Mouse (Mus musculus) forebrain, embryonic 14.5 days (tissue): Measurements from ENCODE around the gene Ankrd44. TPM values are rescaled to one million over a fixed set of nuclear protein-coding genes. Genes with fewer than 3 reads are reported as not detected.

Source experiments
- ATAC-seq: fragments of 200-750 bp; cut with Nextera tagmentation; 2 replicates; pipeline ENCODE4 v1.8.0; 2017; ENCODE audit warnings: mild to moderate bottlenecking, moderate library complexity
- DNase-seq: peaks from one replicate; pipeline ENCODE4 v3.0.0-alpha.2; 2015; ENCODE audit warnings: low spot score
- H3K27ac ChIP-seq: fragments of 300-500 bp; sonication (generic); 2 replicates; pipeline ENCODE4 v1.5.1; 2014; ENCODE audit warnings: low read depth, mild to moderate bottlenecking, control low read depth, low read length, moderate library complexity
- H3K27me3 ChIP-seq: fragments of 300-500 bp; sonication (generic); replicated peaks from 2 replicates; pipeline ENCODE4 v1.6.1; 2014; ENCODE audit warnings: low read length, control low read depth, mixed read lengths; ENCODE audit not compliant: control insufficient read depth, insufficient read depth
- H3K36me3 ChIP-seq: fragments of 300-500 bp; sonication (generic); 2 replicates; pipeline ENCODE4 v1.6.1; 2014; ENCODE audit warnings: low read length, control low read depth; ENCODE audit not compliant: control insufficient read depth, insufficient read depth
- H3K4me1 ChIP-seq: fragments of 300-500 bp; sonication (generic); 2 replicates; pipeline ENCODE4 v1.6.1; 2014; ENCODE audit warnings: antibody characterized with exemption, low read length, control low read depth; ENCODE audit not compliant: control insufficient read depth, insufficient read depth
- H3K4me2 ChIP-seq: fragments of 300-500 bp; sonication (generic); 2 replicates; pipeline ENCODE4 v1.6.1; 2014; ENCODE audit warnings: mild to moderate bottlenecking, control low read depth, low read length
- H3K4me3 ChIP-seq: fragments of 300-500 bp; sonication (generic); 2 replicates; pipeline ENCODE4 v1.5.1; 2014; ENCODE audit warnings: low read depth, low read length, control low read depth
- H3K9ac ChIP-seq: fragments of 300-500 bp; sonication (generic); 2 replicates; pipeline ENCODE4 v1.6.1; 2014; ENCODE audit warnings: mild to moderate bottlenecking, low read length, control low read depth, moderate library complexity
- H3K9me3 ChIP-seq: fragments of 300-500 bp; sonication (generic); replicated peaks from 2 replicates; pipeline ENCODE4 v1.6.1; 2016; ENCODE audit warnings: low read length, control low read depth, mixed read lengths; ENCODE audit not compliant: control insufficient read depth
- WGBS: fragments of 180-500 bp; shearing (Covaris S2); extraction: QIAGEN DNeasy Blood & Tissue Kit; methylation state at CpG from one replicate; pipeline ENCODE4 v1.1.7; 2014; 5-methylcytosine and 5-hydroxymethylcytosine counted together
- polyA plus RNA-seq: library from polyadenylated mRNA; unstranded; fragments of >200 nt; fragmentation: Nextera tagmentation; extraction: Ambion mirVana; gene quantifications from 2 replicates; pipeline ENCODE4 v1.2.1, GENCODE M21; 2014

Ankrd44 gene
- polyA plus RNA-seq, 1 experiment from 2014 or later: 18.9 TPM

GRCm38 (mm10) chr1:54826426-54826986, 99.7 kb downstream of the Ankrd44 start:
- 61% methylated on average over 4 of the region's 4 CpGs for WGBS

GRCm38 (mm10) chr1:54825718-54826425, 100.3 kb downstream of the Ankrd44 start:
- no peak for ATAC-seq
- 90% methylated on average over 6 of the region's 6 CpGs for WGBS
- no peak overlapping the region for H3K9ac ChIP-seq

More at GRCm38 (mm10) chr1:54826426-54826986, 99.7 kb downstream of the Ankrd44 start:
- Histone ChIP-seq H3K9ac (no peak overlapping the region), H3K36me3 (no peaks in the 10 kb centered on the region), H3K4me2 (no peak overlapping the region), H3K27me3 (no peaks in the 10 kb centered on the region), H3K4me3 (no peak overlapping the region), H3K27ac (no peak overlapping the region), H3K9me3 (no peaks in the 10 kb centered on the region), H3K4me1 (peaks cover 8% of the 10 kb centered on the region; the same call in 1 of the 2 replicates)
- ATAC-seq: no peak
- DNase-seq: peak; percentile 46

GRCm38 (mm10) chr1:54824106-54824808, 101.9 kb downstream of the Ankrd44 start:
- Histone ChIP-seq H3K36me3 (no peaks in the 10 kb centered on the region), H3K4me1 (peaks cover 8% of the 10 kb centered on the region; the same call in 1 of the 2 replicates), H3K4me3 (no peak overlapping the region), H3K4me2 (no peak overlapping the region), H3K27ac (no peak overlapping the region), H3K9me3 (no peaks in the 10 kb centered on the region), H3K27me3 (no peaks in the 10 kb centered on the region), H3K9ac (no peak overlapping the region)
- 84% methylated on average over 14 of the region's 14 CpGs for WGBS
- ATAC-seq: no peak
- DNase-seq: no peak

More at GRCm38 (mm10) chr1:54825718-54826425, 100.3 kb downstream of the Ankrd44 start:
- Histone ChIP-seq H3K4me1 (peaks cover 8% of the 10 kb centered on the region; the same call in 1 of the 2 replicates), H3K27me3 (no peaks in the 10 kb centered on the region), H3K36me3 (no peaks in the 10 kb centered on the region), H3K9me3 (no peaks in the 10 kb centered on the region), H3K4me3 (no peak overlapping the region), H3K4me2 (no peak overlapping the region), H3K27ac (no peak overlapping the region)
- DNase-seq: no peak

- Histone ChIP-seq H3K9me3 (no peaks in the 10 kb centered on the region), H3K9ac (no peak overlapping the region), H3K4me1 (peaks cover 3% of the 10 kb centered on the region; the same call in 1 of the 2 replicates), H3K4me2 (no peak overlapping the region), H3K4me3 (no peak overlapping the region), H3K27me3 (no peaks in the 10 kb centered on the region), H3K36me3 (no peaks in the 10 kb centered on the region), H3K27ac (no peak overlapping the region)
- no peak for DNase-seq
- WGBS: 98% methylated on average over 1 of the region's 1 CpGs
- no peak for ATAC-seq
Observed at GRCm38 (mm10) chr1:54821797-54822196, 104.4 kb downstream of the Ankrd44 start.

- no peak for ATAC-seq
- Histone ChIP-seq H3K27me3 (no peaks in the 10 kb centered on the region), H3K36me3 (no peaks in the 10 kb centered on the region), H3K4me1 (no peaks in the 10 kb centered on the region), H3K4me3 (no peak overlapping the region), H3K9ac (no peak overlapping the region), H3K4me2 (no peak overlapping the region), H3K9me3 (no peaks in the 10 kb centered on the region), H3K27ac (no peak overlapping the region)
- WGBS: 81% methylated on average over 9 of the region's 9 CpGs
- no peak for DNase-seq
Observed at GRCm38 (mm10) chr1:54815206-54815855, 110.9 kb downstream of the Ankrd44 start.

GRCm38 (mm10) chr1:54809811-54810549, 116.2 kb downstream of the Ankrd44 start:
- H3K9me3 ChIP-seq: no peaks in the 10 kb centered on the region
- no peaks in the 10 kb centered on the region for H3K27me3 ChIP-seq
- H3K4me3 ChIP-seq: no peak overlapping the region
- no peak overlapping the region for H3K27ac ChIP-seq
- H3K36me3 ChIP-seq: no peaks in the 10 kb centered on the region
- no peak for ATAC-seq
- H3K9ac ChIP-seq: no peak overlapping the region
- H3K4me2 ChIP-seq: no peak overlapping the region
- 88% methylated on average over 10 of the region's 10 CpGs for WGBS
- DNase-seq: no peak
- no peaks in the 10 kb centered on the region for H3K4me1 ChIP-seq

- no peaks in the 10 kb centered on the region for H3K36me3 ChIP-seq
- ATAC-seq (no peak), DNase-seq (no peak)
- 95% methylated on average over 13 of the region's 13 CpGs for WGBS
- no peak overlapping the region for H3K4me2 ChIP-seq
- H3K4me1 ChIP-seq: no peaks in the 10 kb centered on the region
- no peak overlapping the region for H3K27ac ChIP-seq
- no peaks in the 10 kb centered on the region for H3K9me3 ChIP-seq
- H3K4me3 ChIP-seq: no peak overlapping the region
- no peak overlapping the region for H3K9ac ChIP-seq
- no peaks in the 10 kb centered on the region for H3K27me3 ChIP-seq
Observed at GRCm38 (mm10) chr1:54809098-54809490, 117.1 kb downstream of the Ankrd44 start.

- DNase-seq: no peak
- 84% methylated on average over 4 of the region's 4 CpGs for WGBS
Observed at GRCm38 (mm10) chr1:54808401-54809097, 117.6 kb downstream of the Ankrd44 start.

More at GRCm38 (mm10) chr1:54808401-54809097, 117.6 kb downstream of the Ankrd44 start:
- Histone ChIP-seq H3K27ac (no peak overlapping the region), H3K9ac (no peak overlapping the region), H3K27me3 (no peaks in the 10 kb centered on the region), H3K36me3 (no peaks in the 10 kb centered on the region), H3K4me2 (no peak overlapping the region), H3K4me3 (no peak overlapping the region), H3K9me3 (no peaks in the 10 kb centered on the region), H3K4me1 (no peaks in the 10 kb centered on the region)
- no peak for ATAC-seq
